8 mouse cellular contexts compared by ENCODE assay signal in genomic region chr4:120747243-120747792, GRCm38 (mm10). TPM values are rescaled to one million over a fixed set of nuclear protein-coding genes. Genes with fewer than 3 reads are reported as not detected.
DNase-seq lines count a peak whose midpoint lies in the region; ATAC-seq and TF ChIP-seq lines count a peak whose summit lies in the region.

No protein-coding gene starts in this region.

- peak overlapping the region; percentile 12 for H3K4me3 ChIP-seq in kidney, adult 2 months (ENCODE audit: insufficient read depth, low read depth, low read length)
- peak overlapping the region; percentile 22; the same call in 1 of the 2 replicates for H3K4me3 ChIP-seq in bone marrow macrophage, adult 2 months (ENCODE audit: insufficient read depth, low read length)
- H3K4me3 ChIP-seq in heart, embryonic 11.5 days (ENCODE audit: low read depth, low read length): peak overlapping the region; percentile 65

- H3K27ac ChIP-seq in kidney, adult 2 months (ENCODE audit: insufficient read depth, low read depth, low read length): no peak overlapping the region
- H3K27ac ChIP-seq in bone marrow macrophage, adult 2 months (ENCODE audit: insufficient read depth, low read depth, low read length): no peak overlapping the region
- no peak overlapping the region for H3K27ac ChIP-seq in heart, embryonic 11.5 days (ENCODE audit: low read depth, low read length)

- peak; percentile 24 for DNase-seq in kidney, adult 2 months
- DNase-seq in kidney, adult 9 months: no peak
- DNase-seq in kidney, postnatal 36 days: peak; percentile 14 to 41
- DNase-seq in neural tube, embryonic 10.5 days (ENCODE audit: extremely low spot score, low spot score): peak; percentile 59
- DNase-seq in layer of hippocampus, adult 9-11 months: no peak

- peak overlapping the region; percentile 54; the same call in 1 of the 2 replicates for H3K9ac ChIP-seq in heart, embryonic 11.5 days (ENCODE audit: low read depth, low read length)

- no peaks in the 10 kb centered on the region; the same call in 1 of the 2 replicates for H3K27me3 ChIP-seq in kidney, adult 2 months (replicated peaks; ENCODE audit: control insufficient read depth, insufficient read depth, low read length)
- H3K27me3 ChIP-seq in heart, embryonic 11.5 days (ENCODE audit: control insufficient read depth, insufficient read depth, low read length): peaks cover 78% of the 10 kb centered on the region

- no peaks in the 10 kb centered on the region for H3K36me3 ChIP-seq in kidney, adult 2 months (ENCODE audit: control insufficient read depth, insufficient read depth, low read length)
- no peaks in the 10 kb centered on the region for H3K36me3 ChIP-seq in heart, embryonic 11.5 days (ENCODE audit: control insufficient read depth, insufficient read depth, low read length)

- no peak for TF ChIP-seq CTCF in kidney, adult 2 months (conservative IDR thresholded peaks at IDR 0.05; ENCODE audit: insufficient read depth, insufficient read length, low read depth, low read length)
- no peak for TF ChIP-seq CTCF in bone marrow macrophage, adult 2 months (IDR thresholded peaks at IDR 0.05; ENCODE audit: low read depth, low read length)

- H3K9me3 ChIP-seq in heart, embryonic 11.5 days (replicated peaks; ENCODE audit: control insufficient read depth, low read length): no peaks in the 10 kb centered on the region

- WGBS in kidney, adult 2 months: 1% methylated on average over 69 of the region's 75 CpGs
- WGBS in heart, embryonic 11.5 days (ENCODE audit: insufficient replicate concordance): 1% methylated on average over 32 of the region's 75 CpGs

- ATAC-seq in heart, embryonic 11.5 days (replicated peaks; ENCODE audit: insufficient number of reproducible peaks, low FRiP score, low TSS enrichment): peak; percentile 13; the same call in 1 of the 2 replicates
- ATAC-seq in CD4-positive, CD25-positive, alpha-beta regulatory T cell, adult 4 months: no peak

- H3K4me2 ChIP-seq in heart, embryonic 11.5 days: peak overlapping the region; percentile 100

- H3K4me1 ChIP-seq in kidney, adult 2 months (ENCODE audit: control insufficient read depth, insufficient read depth, low read length): no peaks in the 10 kb centered on the region
- H3K4me1 ChIP-seq in bone marrow macrophage, adult 2 months (ENCODE audit: control insufficient read depth, insufficient read depth, low read length): no peaks in the 10 kb centered on the region
- peaks cover 7% of the 10 kb centered on the region for H3K4me1 ChIP-seq in heart, embryonic 11.5 days (ENCODE audit: control insufficient read depth, insufficient read depth, low read length)

- no peak for TF ChIP-seq POLR2A in kidney, adult 2 months (IDR thresholded peaks at IDR 0.05; ENCODE audit: low read depth, low read length)
- TF ChIP-seq POLR2A in bone marrow macrophage, adult 2 months (IDR thresholded peaks at IDR 0.05; ENCODE audit: borderline replicate concordance, low read depth, low read length): no peak

RNA-seq across cellular contexts. Expression of gene Kcnq4, which starts 1.1 kb away (rescaled TPM):
- 0.86 and 1.0 TPM in 2 replicates for polyA plus RNA-seq in kidney, adult 2 months (2012; rRNA removed)
- not detected in 2 replicates for polyA plus RNA-seq in bone marrow macrophage, adult 2 months (2012; ENCODE audit: insufficient read depth, insufficient read length, missing spikeins)
- polyA plus RNA-seq in heart, embryonic 11.5 days (2014; fragmentation: Nextera tagmentation; extraction: Ambion mirVana): 0.99 and 1.0 TPM in 2 replicates
- polyA plus RNA-seq in CD4-positive, CD25-positive, alpha-beta regulatory T cell, adult 4 months (2017; shearing (Covaris generic)): not detected

Comparison
In these comparisons a context has a peak if more than half of its experiments do, and no peak if none do; other contexts are left out.
1. DNase-seq: peak in kidney, adult 2 months (single experiment), kidney, postnatal 36 days (2 of 2) and neural tube, embryonic 10.5 days (single experiment); none in kidney, adult 9 months (single experiment) and layer of hippocampus, adult 9-11 months (single experiment).
2. H3K4me3 ChIP-seq: peak in every context shown above with its lines; median percentile 65 in heart, embryonic 11.5 days; 22 in bone marrow macrophage, adult 2 months; 12 in kidney, adult 2 months.